Mouse (Mus musculus): ENCODE data around the gene Lsm7. TPM values are rescaled to one million over a fixed set of nuclear protein-coding genes. Genes with fewer than 3 reads are reported as not detected.

Gene Lsm7
- polyA plus RNA-seq, 1 experiment from 2014 or later = 375 TPM

DNA sequence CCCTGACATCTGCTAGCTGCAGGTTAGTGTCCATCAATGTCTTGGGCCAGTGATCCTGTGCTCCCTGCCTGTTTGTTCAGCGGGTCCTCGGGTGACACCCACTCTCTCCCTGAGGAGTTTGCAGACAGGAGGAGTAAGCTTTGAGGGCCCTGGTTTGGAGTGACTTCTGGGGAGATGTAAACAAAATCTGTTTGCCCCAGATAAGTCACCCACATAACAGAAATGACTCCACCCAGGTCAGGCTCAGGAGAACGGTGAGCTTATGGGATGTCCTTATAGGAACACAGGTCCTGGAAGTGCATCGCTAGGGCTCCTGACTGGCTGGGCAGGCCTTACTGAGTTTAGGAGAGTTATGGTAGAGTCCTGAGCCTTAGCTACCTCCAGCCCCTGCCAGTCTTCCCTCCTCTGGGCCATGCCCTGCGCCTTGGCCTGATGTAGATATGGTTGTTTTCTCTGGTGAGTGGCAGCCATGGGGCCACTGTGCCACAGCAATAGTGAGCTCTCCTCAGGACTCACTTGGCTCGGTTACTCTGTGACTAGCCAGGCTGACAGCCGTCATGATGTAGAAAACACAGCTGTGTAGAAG, 3.4 kb upstream of the Lsm7 start:
- Histone ChIP-seq H3K36me3 (ENCODE audit: control insufficient read depth, insufficient read depth, low read length) (peaks cover 9% of the 10 kb centered on the region; the same call in 1 of the 2 replicates), H3K27ac (replicated peaks; ENCODE audit: low read depth, low read length) (no peak overlapping the region), H3K9me3 (ENCODE audit: control insufficient read depth, low read length) (no peaks in the 10 kb centered on the region), H3K4me3 (ENCODE audit: low read depth, low read length) (no peak overlapping the region), H3K4me2 (ENCODE audit: low read depth, severe bottlenecking) (no peak overlapping the region), H3K4me1 (ENCODE audit: control insufficient read depth, insufficient read depth, low read length) (peaks cover 10% of the 10 kb centered on the region), H3K27me3 (ENCODE audit: control insufficient read depth, insufficient read depth, low read length) (no peaks in the 10 kb centered on the region), H3K9ac (ENCODE audit: low read length) (0 out of 2 replicates have a peak overlapping the region, but pooled peaks have one; percentile 3)
- DNase-seq (ENCODE audit: low spot score) (no peak), ATAC-seq (ENCODE audit: insufficient number of reproducible peaks, low FRiP score, low TSS enrichment, low read depth) (no peak)
- 87% methylated on average over 7 of the region's 7 CpGs for WGBS

DNA sequence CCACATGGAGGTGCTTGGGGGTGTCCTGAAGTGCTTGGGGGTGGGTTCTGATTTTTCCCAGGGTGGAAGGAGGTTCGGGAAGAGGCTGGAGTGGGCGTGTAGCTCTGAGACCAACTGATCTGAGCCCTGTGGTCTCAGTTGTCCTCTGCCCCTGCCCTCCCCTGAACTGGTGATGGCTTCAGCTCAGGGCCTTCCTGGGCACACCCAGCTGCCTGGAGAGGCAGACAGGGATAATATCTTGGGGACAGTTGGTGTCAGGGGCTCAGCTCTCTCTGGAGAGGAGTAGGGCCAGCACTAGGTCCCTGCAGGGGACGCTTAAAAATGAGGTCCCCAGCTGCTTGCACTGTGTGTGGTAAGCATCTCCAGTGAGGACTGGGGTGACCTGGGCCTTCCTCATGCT, 2.8 kb upstream of the Lsm7 start:
- H3K27me3 ChIP-seq (ENCODE audit: control insufficient read depth, insufficient read depth, low read length) = no peaks in the 10 kb centered on the region
- H3K36me3 ChIP-seq (ENCODE audit: control insufficient read depth, insufficient read depth, low read length) = peaks cover 14% of the 10 kb centered on the region; the same call in 1 of the 2 replicates
- H3K9ac ChIP-seq (ENCODE audit: low read length) = no peak overlapping the region
- DNase-seq (ENCODE audit: low spot score) (no peak), ATAC-seq (ENCODE audit: insufficient number of reproducible peaks, low FRiP score, low TSS enrichment, low read depth) (no peak)
- H3K27ac ChIP-seq (replicated peaks; ENCODE audit: low read depth, low read length) = no peak overlapping the region
- WGBS = 80% methylated on average over 3 of the region's 3 CpGs
- no peak overlapping the region for H3K4me3 ChIP-seq (ENCODE audit: low read depth, low read length)
- H3K9me3 ChIP-seq (ENCODE audit: control insufficient read depth, low read length) = no peaks in the 10 kb centered on the region
- H3K4me2 ChIP-seq (ENCODE audit: low read depth, severe bottlenecking) = no peak overlapping the region
- peaks cover 10% of the 10 kb centered on the region for H3K4me1 ChIP-seq (ENCODE audit: control insufficient read depth, insufficient read depth, low read length)

DNA sequence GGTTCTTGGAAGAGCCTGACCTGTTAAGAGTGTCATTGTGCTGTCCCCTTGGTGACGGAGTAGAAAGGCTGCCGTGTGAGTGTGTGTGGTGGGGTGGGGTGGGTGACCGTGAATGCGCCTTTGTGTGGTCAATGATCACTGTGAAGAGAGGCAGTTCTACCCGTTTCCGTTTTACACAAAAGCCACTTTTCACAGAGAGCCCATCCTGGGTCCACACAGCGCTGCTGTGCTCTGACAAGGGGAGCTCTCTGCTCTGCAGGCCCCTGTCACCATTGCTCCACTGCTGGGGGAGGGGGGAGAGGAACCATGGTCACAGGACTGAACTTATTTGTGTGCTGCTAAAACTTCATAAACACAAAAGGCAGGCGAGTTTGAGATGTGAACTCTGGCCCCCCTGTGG, 2.4 kb upstream of the Lsm7 start:
- WGBS = 78% methylated on average over 8 of the region's 8 CpGs
- Histone ChIP-seq H3K27me3 (ENCODE audit: control insufficient read depth, insufficient read depth, low read length) (no peaks in the 10 kb centered on the region), H3K4me1 (ENCODE audit: control insufficient read depth, insufficient read depth, low read length) (peaks cover 10% of the 10 kb centered on the region), H3K36me3 (ENCODE audit: control insufficient read depth, insufficient read depth, low read length) (peaks cover 13% of the 10 kb centered on the region), H3K27ac (replicated peaks; ENCODE audit: low read depth, low read length) (no peak overlapping the region), H3K9me3 (ENCODE audit: control insufficient read depth, low read length) (no peaks in the 10 kb centered on the region), H3K9ac (ENCODE audit: low read length) (no peak overlapping the region), H3K4me2 (ENCODE audit: low read depth, severe bottlenecking) (no peak overlapping the region), H3K4me3 (ENCODE audit: low read depth, low read length) (no peak overlapping the region)
- no peak for ATAC-seq (ENCODE audit: insufficient number of reproducible peaks, low FRiP score, low TSS enrichment, low read depth)
- no peak for DNase-seq (ENCODE audit: low spot score)

DNA sequence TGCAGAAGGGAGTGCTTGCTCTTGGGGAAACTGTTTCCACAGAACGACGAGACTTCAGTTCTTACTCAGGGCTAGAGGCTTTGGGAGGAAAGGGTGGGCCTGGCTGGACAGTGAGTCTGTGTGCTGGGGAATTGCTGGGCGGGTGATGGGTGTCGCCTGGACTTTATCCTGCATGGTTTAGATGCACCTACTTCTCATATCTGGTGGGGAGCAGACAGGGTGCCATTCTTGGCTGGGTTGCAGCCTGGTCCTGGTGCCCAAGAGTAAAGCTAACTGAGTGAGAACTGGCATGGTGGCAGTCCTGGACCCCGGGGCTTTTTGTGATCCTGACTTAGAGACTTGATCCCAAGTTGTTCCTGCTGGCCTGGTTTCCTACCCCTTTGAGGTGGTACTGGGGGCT, 1.9 kb upstream of the Lsm7 start:
- H3K4me2 ChIP-seq (ENCODE audit: low read depth, severe bottlenecking) = peak overlapping the region; percentile 12; the same call in 1 of the 2 replicates
- 88% methylated on average over 5 of the region's 5 CpGs for WGBS
- H3K4me1 ChIP-seq (ENCODE audit: control insufficient read depth, insufficient read depth, low read length) = peaks cover 10% of the 10 kb centered on the region
- H3K9ac ChIP-seq (ENCODE audit: low read length) = no peak overlapping the region
- no peaks in the 10 kb centered on the region for H3K27me3 ChIP-seq (ENCODE audit: control insufficient read depth, insufficient read depth, low read length)
- DNase-seq (ENCODE audit: low spot score) (no peak), ATAC-seq (ENCODE audit: insufficient number of reproducible peaks, low FRiP score, low TSS enrichment, low read depth) (no peak)
- H3K9me3 ChIP-seq (ENCODE audit: control insufficient read depth, low read length) = no peaks in the 10 kb centered on the region
- H3K4me3 ChIP-seq (ENCODE audit: low read depth, low read length) = no peak overlapping the region
- H3K36me3 ChIP-seq (ENCODE audit: control insufficient read depth, insufficient read depth, low read length) = peaks cover 11% of the 10 kb centered on the region
- no peak overlapping the region for H3K27ac ChIP-seq (replicated peaks; ENCODE audit: low read depth, low read length)

DNA sequence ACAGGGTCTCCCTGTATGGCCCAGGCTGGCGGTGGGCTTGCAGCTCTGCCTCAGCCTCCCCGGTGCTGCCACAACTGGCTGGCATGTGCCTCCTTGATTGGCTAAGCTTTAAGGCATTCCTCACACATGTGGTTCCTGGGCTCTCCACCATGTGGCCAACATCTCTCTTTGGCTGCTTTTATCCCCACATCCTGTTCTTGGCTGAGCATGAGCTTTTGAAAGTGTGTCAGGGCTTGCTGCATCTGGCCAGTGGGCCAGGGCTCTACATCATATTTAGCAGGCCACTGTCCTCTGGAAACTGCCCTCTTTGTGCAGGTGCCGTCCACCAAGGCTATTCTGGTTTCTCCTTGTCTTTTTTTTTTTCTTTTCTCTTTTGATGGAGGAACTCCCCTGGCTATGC, 1.3 kb upstream of the Lsm7 start:
- H3K4me2 ChIP-seq (ENCODE audit: low read depth, severe bottlenecking) = peak overlapping the region; percentile 99; the same call in 1 of the 2 replicates
- peak; percentile 36 for DNase-seq (ENCODE audit: low spot score)
- H3K4me1 ChIP-seq (ENCODE audit: control insufficient read depth, insufficient read depth, low read length) = peaks cover 10% of the 10 kb centered on the region
- 48% methylated on average over 3 of the region's 3 CpGs for WGBS
- no peaks in the 10 kb centered on the region for H3K27me3 ChIP-seq (ENCODE audit: control insufficient read depth, insufficient read depth, low read length)
- H3K9me3 ChIP-seq (ENCODE audit: control insufficient read depth, low read length) = no peaks in the 10 kb centered on the region
- H3K27ac ChIP-seq (replicated peaks; ENCODE audit: low read depth, low read length) = no peak overlapping the region
- H3K4me3 ChIP-seq (ENCODE audit: low read depth, low read length) = peak overlapping the region; percentile 96
- no peak overlapping the region for H3K9ac ChIP-seq (ENCODE audit: low read length)
- peaks cover 10% of the 10 kb centered on the region for H3K36me3 ChIP-seq (ENCODE audit: control insufficient read depth, insufficient read depth, low read length)
- ATAC-seq (ENCODE audit: insufficient number of reproducible peaks, low FRiP score, low TSS enrichment, low read depth) = no peak

DNA sequence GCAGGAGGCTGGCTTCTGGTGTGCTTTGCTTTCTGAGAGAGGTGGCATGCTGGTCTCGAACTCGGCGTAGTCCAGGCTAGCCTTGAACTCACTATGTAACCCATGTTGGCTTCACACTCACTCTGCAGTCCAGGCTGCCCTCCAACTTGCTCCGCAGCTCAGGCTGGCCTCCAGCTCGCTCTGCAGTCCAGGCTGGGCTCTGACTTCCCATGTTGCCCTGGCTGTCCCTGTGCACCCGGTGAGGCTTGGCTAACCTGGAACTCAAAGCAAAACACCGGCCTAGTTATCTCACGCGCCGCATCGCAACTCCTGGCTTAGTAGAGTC, 702 bp upstream of the Lsm7 start:
- Histone ChIP-seq H3K4me2 (ENCODE audit: low read depth, severe bottlenecking) (peak overlapping the region; percentile 99), H3K36me3 (ENCODE audit: control insufficient read depth, insufficient read depth, low read length) (peaks cover 10% of the 10 kb centered on the region), H3K27me3 (ENCODE audit: control insufficient read depth, insufficient read depth, low read length) (no peaks in the 10 kb centered on the region), H3K9ac (ENCODE audit: low read length) (peak overlapping the region; percentile 86), H3K9me3 (ENCODE audit: control insufficient read depth, low read length) (no peaks in the 10 kb centered on the region), H3K27ac (replicated peaks; ENCODE audit: low read depth, low read length) (no peak overlapping the region), H3K4me1 (ENCODE audit: control insufficient read depth, insufficient read depth, low read length) (peaks cover 10% of the 10 kb centered on the region), H3K4me3 (ENCODE audit: low read depth, low read length) (peak overlapping the region; percentile 96)
- ATAC-seq (ENCODE audit: insufficient number of reproducible peaks, low FRiP score, low TSS enrichment, low read depth) (no peak), DNase-seq (ENCODE audit: low spot score) (peak; percentile 37)
- WGBS = 28% methylated on average over 11 of the region's 11 CpGs

DNA sequence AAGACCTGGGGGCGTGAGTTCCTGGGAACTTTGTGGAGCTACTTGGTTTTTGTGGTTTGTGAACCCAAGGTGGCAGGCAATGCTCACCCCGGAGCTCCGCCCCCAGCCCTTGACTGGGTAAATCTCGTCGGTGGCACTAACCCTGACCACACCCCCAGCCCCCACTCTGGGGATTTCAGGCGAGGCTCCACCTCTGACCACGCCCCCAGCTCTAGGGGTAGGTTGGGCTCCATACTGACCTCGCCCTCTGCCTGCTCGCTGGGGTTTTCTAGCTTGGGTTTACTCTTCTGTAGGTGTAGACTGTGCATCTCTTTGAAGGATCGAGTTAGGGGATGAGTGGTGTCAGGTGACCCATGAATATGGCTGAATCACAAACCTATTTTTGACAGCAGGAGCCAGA, 6.4 kb downstream of the Lsm7 start:
- Histone ChIP-seq H3K4me2 (ENCODE audit: low read depth, severe bottlenecking) (no peak overlapping the region), H3K4me3 (ENCODE audit: low read depth, low read length) (no peak overlapping the region), H3K9me3 (ENCODE audit: control insufficient read depth, low read length) (no peaks in the 10 kb centered on the region), H3K27ac (replicated peaks; ENCODE audit: low read depth, low read length) (no peak overlapping the region), H3K27me3 (ENCODE audit: control insufficient read depth, insufficient read depth, low read length) (peaks cover 21% of the 10 kb centered on the region), H3K4me1 (ENCODE audit: control insufficient read depth, insufficient read depth, low read length) (peaks cover 6% of the 10 kb centered on the region; the same call in 1 of the 2 replicates), H3K36me3 (ENCODE audit: control insufficient read depth, insufficient read depth, low read length) (peaks cover 10% of the 10 kb centered on the region), H3K9ac (ENCODE audit: low read length) (no peak overlapping the region)
- ATAC-seq (ENCODE audit: insufficient number of reproducible peaks, low FRiP score, low TSS enrichment, low read depth) (no peak), DNase-seq (ENCODE audit: low spot score) (no peak)
- WGBS = 11% methylated on average over 10 of the region's 10 CpGs

DNA sequence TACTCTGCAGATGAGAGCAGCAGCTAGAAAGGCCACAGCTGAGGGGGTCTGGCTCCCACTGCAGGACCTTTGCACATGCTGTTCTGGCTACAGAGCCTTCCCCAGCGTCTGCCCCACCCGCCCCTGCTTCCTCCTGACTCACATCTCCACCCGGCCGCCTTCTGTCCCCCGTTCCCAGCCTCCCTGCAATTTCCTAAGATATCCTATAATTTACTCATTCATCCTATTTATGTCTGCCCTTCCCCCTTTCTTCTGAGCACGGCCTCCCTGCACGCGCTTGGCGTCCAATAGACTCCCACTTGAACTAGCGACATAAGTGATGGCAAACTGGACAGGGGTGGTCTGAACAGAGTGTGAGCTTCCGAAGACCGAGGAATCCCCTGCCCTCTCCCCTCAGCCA, 9.3 kb downstream of the Lsm7 start:
- DNase-seq (ENCODE audit: low spot score) (no peak), ATAC-seq (ENCODE audit: insufficient number of reproducible peaks, low FRiP score, low TSS enrichment, low read depth) (no peak)
- Histone ChIP-seq H3K27ac (replicated peaks; ENCODE audit: low read depth, low read length) (no peak overlapping the region), H3K4me2 (ENCODE audit: low read depth, severe bottlenecking) (no peak overlapping the region), H3K9ac (ENCODE audit: low read length) (no peak overlapping the region), H3K36me3 (ENCODE audit: control insufficient read depth, insufficient read depth, low read length) (no peaks in the 10 kb centered on the region), H3K27me3 (ENCODE audit: control insufficient read depth, insufficient read depth, low read length) (peaks cover 37% of the 10 kb centered on the region), H3K9me3 (ENCODE audit: control insufficient read depth, low read length) (no peaks in the 10 kb centered on the region), H3K4me3 (ENCODE audit: low read depth, low read length) (no peak overlapping the region), H3K4me1 (ENCODE audit: control insufficient read depth, insufficient read depth, low read length) (peaks cover 10% of the 10 kb centered on the region; the same call in 1 of the 2 replicates)
- 83% methylated on average over 12 of the region's 12 CpGs for WGBS
